Mouse (Mus musculus) embryo, embryonic 9.5 days (tissue): ENCODE measurements at regions not wholly inside any gene's neighbourhood (a gene's known extent, or its start where the extent isn't known, plus 50 kb on each side); places are given as distances from the start of the nearest gene placed in this dataset.
A peak's percentile ranks its signal among the peaks of the same experiment; 100 is the strongest.

ENCODE experiments used
- DNase-seq: peaks from one replicate; pipeline ENCODE4 v3.0.0-alpha.2; 2017; ENCODE audit errors: extremely low spot score

DNA sequence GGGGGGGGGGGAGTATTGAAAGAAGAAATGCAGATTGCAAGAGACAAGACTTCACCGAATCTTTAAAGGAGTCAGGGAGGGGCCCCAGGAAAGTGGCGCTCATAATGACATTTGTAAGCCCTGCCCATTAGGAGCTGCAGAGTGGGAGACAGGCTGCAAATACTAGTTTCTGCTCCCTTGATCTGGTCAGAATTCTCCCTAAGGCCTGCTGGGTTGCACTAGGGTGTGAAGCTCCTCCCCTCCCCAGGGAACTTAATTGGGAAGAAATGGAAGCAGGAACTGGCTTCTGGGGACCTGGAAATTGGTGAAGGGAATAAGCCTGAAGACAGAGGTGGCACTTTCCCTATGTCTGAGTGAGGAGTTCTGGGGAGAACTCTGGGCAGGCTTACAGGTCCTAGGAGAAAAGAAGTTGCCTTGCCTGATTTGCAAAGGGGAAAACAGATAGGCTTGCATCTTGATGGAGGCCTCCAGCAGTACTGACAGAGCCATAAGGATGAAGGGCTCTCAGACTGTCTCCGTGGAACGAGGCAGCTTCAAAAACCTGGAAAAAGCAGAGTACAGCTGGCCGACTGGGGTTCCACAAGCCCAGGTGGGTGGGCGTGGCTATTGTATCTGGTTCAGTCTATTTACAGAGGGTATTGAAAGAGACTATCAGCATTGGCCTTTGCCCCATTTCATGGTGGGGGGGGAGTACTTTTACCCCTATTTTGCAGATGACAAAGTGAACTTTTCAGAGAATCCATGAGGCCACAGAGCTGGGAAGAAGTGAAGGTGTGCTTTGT lies 125.7 kb downstream of the Plpp3 start:
- no peak for DNase-seq

DNA sequence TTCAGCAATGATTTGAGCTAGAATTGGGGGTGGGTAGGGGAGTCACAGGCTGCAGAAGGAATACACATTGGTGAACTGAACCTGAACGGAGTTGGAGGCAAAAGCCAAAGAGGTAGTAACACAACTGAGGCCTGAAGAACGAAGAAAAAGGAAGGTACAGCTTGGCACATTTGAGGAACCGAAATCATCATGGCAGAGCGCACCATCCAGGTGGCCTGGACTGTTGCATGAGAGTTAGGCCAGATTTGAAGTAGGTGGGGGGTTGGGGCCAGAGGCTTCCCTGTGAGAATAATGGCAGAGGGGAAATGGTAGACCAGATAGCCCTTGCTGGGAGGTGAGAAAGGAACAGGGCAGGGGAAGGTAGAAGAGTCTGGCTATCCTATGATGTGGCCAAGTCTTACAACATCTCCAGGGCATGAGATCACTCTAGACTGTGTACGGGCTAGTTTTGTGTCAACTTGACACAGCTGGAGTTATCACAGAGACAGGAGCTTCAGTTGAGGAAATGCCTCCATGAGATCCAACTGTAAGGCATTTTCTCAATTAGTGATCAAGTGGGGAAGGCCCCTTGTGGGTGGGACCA lies 128.4 kb downstream of the Plpp3 start:
- DNase-seq, result no peak

DNA sequence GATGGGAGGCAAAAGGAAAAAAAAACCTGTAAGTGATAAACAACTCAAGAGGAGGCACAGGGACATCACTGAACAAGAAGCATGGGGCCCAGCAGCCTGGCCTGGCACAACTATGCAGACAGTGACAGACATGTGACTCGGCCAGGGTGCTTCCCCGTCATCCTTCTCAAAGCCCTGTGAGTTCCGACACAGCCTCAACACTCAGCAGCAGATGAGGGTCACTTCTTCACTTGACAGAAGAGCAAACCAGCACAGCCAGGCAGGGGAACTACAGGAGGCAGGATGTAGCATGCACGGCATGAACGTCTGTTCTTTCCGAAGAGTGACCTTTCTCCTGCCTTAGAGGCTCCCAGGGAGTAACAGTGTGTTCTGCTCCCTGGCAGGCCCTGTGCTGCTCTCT lies 129.2 kb downstream of the Plpp3 start:
- no peak for DNase-seq

- no peak for DNase-seq
Measured at GRCm38 (mm10) chr4:105286809-105287208, 129.7 kb downstream of the Plpp3 start.

GRCm38 (mm10) chr4:105287419-105287818 lies 130.3 kb downstream of the Plpp3 start:
- no peak for DNase-seq

DNA sequence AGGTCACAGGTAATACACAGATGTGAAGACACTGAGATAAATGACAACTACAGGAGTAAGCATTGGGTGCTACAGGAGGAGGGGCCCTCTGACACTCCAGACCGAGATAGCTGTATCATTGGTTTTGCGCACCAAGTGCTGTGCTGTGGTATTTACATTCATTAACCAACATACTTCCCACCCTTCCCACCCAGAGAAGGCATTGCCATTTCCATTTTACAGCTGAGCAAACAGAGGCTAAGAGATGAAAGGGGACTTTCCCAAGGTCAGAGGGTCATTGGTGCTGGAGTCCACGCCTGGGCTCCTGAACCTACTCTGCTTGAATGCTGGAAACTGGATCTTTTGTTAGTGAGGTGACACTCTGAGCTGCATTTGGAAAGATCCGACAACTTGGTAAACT lies 132.5 kb downstream of the Plpp3 start:
- DNase-seq, result no peak

- no peak for DNase-seq
Measured at GRCm38 (mm10) chr4:105290847-105291475, 133.8 kb downstream of the Plpp3 start.

DNA sequence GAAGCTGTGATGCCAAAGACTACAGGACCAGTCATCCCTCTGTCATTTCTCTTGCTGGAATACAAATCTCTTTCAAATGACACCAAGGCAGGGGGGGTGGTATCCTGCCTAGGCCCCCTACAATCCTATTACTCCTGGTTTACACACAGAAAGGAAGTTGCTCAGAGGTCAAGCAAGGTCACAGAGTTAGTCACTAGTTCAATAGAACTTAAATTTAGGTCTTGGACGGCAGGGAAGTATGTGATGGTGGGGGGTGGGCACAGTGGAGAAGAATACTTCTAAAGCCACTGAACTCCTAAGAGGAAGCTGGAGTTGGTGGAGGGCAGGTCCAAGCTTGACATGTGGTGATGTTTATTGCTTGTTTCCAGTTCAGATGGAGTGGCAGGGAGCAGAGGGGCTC lies 134.4 kb downstream of the Plpp3 start:
- DNase-seq, result peak; percentile 62

DNA sequence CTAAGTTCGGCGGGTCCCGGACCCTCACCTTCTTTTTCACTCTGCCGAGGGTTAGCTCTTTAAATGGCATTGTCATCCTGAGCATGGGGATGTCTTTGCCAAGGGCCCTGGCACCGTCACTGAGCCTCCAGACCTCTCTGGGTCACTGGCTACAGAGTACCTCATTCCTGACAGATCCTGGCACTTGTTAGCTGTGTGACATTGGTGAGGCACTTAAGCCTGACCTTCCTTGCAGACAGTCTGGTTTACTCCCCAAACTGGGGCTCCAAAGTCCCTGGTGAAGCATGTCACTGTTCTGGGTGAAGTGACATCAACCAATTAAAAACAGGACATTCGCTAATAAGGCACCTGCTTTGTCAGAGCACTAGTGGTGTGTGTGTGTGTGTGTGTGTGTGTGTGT lies 142.2 kb downstream of the Plpp3 start:
- DNase-seq, result no peak

DNA sequence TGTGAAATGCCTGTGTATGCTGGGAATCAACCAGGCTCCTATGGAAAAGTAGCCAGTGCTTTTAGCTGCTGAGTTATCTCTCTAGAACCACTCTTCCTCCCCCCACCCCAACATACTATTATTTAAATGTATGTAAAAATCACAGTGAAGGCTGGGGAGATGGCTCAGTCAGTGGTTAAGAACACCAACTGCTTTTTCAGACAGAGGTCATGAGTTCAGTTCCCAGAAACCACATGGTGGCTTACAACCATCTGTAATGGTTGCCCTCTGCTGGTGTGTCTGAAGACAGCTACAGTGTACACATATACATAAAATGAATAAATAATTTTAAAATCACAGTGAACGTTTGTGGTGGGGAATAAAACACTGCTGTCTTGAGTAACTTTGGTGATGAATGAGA lies 144.4 kb downstream of the Plpp3 start:
- DNase-seq, result no peak

DNA sequence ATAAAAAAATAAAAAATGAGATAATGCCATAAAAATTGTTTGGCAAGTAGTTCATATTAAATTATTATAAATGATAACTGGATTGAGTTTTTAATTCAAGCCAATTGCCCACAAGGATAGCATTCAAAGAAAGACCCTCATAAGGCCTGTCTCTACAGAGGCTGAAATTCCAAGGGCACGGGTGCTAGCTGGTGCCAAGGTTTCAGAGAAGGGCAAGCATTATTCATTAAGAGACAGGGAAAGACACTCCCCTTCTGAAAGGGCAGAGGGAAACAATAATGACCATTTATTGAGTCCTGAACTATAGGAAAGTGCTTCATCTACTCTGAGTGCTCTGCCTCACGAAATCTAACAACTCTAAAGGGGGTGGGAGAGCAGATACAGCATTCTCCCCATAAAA lies 147.0 kb downstream of the Plpp3 start:
- no peak for DNase-seq

DNA sequence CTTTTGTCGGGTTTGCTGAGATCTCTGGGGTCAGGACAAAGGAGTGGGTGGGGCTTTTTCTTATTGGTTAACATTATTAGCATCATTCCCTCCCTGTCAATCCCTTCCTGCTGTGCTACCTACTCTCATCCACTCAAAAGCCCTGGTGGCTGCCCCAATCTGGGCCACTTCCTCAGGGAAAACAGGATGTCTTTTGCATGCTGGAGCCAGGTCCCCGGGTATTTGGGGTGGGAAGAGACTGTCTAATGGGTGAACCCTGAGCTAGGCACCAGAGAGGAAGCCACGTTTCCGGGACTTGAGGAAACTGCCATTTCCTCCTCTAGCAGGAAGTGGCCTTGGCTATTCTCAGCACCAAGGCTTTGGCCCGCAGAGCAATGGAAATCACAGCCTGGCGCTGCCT lies 148.8 kb downstream of the Plpp3 start:
- DNase-seq, result no peak

GRCm38 (mm10) chr4:105307356-105307755 lies 150.2 kb downstream of the Plpp3 start:
- DNase-seq, result no peak

- DNase-seq, result no peak
Measured at GRCm38 (mm10) chr4:105307905-105308304, 150.8 kb downstream of the Plpp3 start.

GRCm38 (mm10) chr4:105308971-105309488 lies 151.9 kb downstream of the Plpp3 start:
- DNase-seq, result no peak

GRCm38 (mm10) chr4:105312643-105313042 lies 155.5 kb downstream of the Plpp3 start:
- no peak for DNase-seq

- DNase-seq, result no peak
Measured at GRCm38 (mm10) chr4:105313151-105313818, 156.1 kb downstream of the Plpp3 start.

DNA sequence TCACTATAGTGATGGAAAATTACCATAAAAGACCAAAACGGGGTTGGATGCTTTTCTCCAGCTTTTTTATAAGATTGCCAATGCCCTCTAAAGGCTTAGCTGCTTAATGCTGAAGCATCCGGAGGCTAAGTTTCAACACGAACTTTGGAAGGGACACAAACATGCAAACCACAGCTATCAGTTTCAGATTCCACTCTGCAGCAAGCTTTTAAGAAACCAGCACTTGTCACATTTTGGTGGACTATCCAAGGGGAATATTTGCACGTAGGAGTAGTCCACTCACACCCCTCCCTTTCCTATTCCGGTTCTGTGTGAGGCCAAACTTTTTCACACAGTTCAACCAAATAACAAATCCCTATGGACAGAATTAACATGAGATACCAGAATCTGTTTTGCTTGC lies 157.9 kb downstream of the Plpp3 start:
- DNase-seq, result no peak

DNA sequence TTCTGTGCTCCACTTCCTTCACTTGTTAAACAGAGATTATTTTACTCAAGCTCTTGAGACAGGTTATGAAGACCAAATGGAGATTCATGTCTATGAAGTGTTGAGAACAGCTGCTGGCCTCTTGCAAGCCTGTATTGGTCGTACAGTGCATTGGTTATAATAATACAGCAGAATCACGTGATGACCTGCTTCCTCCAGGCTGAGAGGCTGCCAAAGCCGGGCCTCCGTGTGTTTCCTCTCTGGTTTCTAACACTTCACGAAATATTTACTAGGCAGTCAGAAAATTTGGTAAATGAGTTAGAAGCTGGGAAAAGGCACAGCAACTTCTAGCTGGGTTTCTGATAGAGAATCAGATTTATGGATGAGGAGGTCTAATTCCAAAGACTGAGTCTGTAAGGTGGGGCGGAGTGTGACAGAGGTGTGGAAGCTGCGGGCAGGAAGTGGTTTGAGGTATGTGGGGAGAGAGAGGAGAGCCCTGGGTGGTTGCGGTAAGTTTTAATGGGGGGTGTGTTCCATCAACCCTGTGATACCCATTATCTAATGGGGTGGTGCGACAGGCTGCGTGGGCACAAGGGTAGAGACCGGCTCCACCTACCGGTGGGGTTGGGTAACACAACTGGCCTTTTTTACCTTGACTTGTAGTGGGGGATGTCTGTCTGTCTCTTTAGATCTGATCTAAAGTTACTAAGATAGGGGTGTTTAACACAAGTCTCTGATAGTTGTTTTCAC lies 159.5 kb downstream of the Plpp3 start:
- no peak for DNase-seq

- DNase-seq, result no peak
Measured at GRCm38 (mm10) chr4:105318421-105318820, 161.3 kb downstream of the Plpp3 start.

- DNase-seq, result no peak
Measured at GRCm38 (mm10) chr4:105323446-105323845, 166.3 kb downstream of the Plpp3 start.

GRCm38 (mm10) chr4:105326989-105327388 lies 169.8 kb downstream of the Plpp3 start:
- peak; percentile 25 for DNase-seq
